Mouse (Mus musculus): Measurements from ENCODE around the gene Fam169a.
"Not testable (repeated sequence)": the region's sequence is repeated elsewhere in the genome, so short reads cannot be mapped to it uniquely, and the experiment has no call there.

Fam169a gene

DNA sequence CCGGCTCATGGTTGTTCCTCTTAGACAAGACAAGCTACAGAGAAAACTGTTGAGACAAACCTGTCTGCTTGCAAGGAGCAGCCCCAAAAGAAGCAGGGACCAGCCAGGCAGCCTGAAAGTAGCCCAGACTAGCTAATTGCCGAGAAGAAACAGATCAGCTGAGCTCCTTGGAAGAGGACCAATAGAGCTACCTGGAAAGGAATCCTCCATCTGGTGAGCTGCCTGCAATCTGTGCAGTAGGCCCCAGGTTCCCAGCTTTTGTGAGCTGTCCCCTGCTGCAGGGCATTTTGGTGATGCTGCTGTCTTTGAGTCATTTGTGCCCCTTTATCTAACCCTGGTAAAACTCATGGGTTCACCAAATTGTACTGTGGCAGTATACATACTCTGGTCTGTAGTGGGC is 13.1 kb downstream of the Fam169a start:
- DNase-seq (ENCODE audit: low spot score) = no peak

DNA sequence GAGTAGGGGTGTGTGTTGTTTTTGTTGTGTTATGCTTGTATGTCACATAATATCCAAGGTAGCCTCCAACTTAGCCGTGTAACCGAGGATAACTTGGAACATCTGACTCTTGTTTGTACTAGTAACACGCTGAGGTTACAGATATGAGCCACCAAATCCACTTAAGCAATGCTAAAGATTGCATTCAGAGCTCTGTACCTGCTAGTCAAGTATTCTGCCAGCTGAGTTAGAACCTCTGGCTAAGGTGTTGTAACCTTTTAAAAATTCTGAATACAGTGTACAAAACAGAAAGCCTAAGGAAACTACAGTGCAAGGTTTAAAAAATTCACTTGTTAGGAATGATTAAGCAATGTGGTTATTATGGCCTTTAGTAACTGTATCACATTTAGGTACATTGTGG is 13.5 kb downstream of the Fam169a start:
- no peak for DNase-seq (ENCODE audit: low spot score)

DNA sequence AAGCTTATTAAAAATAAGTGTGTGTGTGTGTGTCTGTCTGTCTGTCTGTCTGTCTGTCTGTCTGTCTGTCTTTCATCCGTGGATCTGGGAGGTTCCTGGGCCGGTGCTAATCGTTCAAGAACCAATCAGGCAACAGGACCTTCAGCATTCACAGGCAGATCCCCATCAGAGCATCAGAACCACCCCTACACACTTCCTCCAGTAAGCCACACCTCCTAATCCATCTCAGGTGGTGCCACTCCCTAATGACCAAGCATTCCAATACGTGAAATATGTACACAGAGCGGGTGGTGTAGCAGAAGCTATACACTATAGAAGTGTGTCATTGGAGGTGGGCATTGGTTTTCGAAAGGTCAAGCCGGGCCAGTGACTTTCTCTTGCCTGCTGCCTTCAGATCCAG is 15.3 kb downstream of the Fam169a start:
- DNase-seq (ENCODE audit: low spot score) = no peak

DNA sequence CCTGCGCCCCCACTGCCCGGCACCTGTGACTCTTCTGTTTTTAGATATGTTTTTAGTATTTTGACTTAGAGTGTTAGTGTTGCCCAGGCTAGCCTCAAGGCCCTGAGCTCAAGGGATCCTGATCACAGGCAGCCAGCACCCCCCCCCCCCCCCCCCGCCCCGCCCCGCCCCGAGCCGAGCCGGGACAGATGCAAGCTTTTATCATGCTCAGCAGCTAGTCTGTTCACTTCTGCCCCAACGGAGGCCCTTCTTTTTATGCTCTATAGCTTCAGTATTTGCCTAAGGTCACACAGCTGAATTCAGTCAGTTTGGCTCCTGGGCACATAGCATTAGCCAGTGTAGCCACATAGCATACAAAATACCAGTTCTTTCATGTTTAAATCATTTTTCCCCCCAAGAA is 19.2 kb downstream of the Fam169a start:
- no peak for DNase-seq (ENCODE audit: low spot score)

DNA sequence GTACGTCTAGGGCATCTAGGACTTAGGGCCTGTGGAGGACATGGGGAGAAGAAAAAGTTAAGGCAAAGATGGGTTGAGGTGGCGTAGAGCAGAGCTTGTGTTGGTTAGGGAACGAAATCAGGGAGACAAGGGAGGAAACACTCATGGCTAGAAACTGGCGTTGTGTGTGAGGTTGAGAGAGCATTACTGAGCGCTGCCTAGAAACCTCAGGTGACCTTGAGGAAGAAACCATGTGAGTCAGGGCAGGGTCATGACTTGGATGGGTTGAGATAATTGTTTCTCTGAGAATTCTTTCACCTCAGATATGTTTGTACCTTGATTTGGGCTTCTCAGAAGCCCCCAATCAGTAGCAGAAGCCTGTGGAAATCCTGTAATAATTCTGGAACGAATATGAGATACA is 20.3 kb downstream of the Fam169a start:
- no peak for DNase-seq (ENCODE audit: low spot score)

DNA sequence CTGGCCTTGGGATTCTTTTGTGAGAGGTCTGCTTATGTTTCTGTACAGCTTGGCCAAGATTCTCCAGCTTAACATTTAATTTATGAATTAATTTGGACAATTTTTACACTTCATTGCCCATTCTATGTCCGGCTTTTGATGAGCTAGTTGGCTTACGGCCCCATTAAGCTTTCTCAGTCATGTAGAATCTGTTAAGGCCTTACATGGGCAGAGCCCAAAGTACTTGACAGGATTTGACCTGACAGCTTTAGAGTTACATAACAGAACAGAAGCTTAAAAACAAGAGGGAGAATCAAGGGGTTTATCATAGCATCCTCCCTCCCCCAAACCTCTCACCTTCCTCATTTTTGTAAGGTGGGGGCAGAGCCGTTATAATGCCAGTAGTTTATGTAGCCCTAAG is 21.1 kb downstream of the Fam169a start:
- DNase-seq (ENCODE audit: low spot score) = no peak

DNA sequence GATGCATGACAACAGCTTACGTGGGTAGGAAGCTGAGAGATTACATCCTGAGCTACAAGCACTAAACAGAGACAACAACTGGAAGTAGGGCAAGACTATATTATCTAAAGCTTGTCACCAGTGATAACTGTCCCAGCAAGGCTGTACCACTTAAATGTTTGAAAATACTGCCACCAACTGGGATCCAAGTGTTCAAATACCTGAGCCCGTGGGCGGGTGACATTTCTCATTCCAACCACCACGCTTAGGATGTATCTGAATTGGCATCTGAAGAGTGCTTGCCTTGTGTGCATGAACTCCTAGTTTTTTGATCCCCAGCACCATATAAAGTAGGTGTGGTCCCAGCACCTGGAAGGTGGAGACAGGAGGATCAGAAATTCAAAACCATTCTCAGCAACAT is 28.6 kb downstream of the Fam169a start:
- DNase-seq (ENCODE audit: low spot score) = no peak

DNA sequence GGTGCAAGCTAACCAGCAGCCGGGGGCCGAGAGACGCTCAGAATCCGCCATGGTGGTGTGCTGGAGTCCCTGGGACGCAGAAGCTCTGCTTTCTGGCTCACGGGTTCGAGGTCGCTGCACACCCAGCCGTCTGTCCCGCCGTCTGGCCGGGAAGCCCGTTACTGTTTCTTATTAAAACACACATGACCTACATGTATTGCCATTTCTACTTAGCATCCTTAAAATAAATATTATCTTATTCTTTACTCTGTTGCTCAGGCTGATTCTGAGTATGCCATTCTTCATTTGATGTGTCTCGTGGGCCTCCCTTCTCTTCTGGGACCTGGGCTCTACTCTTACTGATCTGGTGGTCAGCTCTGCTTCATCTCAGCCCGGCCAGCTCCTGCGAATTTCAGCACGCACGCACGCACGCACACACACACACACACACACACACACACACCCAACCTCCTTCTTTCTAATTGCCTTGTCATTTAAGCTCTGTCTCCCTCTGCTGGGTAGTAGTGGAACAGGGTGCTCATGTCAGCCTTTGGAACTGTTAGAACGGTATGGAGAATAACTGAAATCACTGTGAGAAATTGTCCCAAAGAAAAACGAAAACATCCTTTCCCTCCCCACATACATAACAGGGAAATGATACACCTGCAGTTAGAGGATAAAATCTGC is 32.2 kb downstream of the Fam169a start, which contains the start of gene Gm6169:
Gene Gm6169, minus strand, starts transcription at position 51 of the 666 bp plus-strand sequence.
- peak; percentile 8 for DNase-seq (ENCODE audit: low spot score)

DNA sequence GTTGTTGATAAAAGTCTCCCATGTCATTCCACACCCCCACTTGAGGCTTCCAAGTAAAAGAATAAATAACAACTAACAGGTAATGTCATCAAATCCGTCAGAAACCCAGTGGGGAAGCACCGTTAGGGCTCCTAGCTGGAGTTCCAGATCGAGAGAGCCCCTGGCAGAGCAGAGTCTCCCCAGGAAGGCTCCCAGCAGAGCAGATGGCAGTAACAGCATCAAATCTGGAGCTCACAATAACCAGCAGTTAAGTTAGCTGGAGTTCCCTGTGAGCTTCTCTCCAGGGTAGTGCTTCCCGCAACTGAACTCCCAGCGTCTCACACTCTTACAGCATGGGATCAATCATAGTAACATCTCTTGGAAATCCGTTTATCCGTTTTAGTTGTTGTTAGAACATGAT is 37.9 kb downstream of the Fam169a start:
- DNase-seq (ENCODE audit: low spot score) = no peak

DNA sequence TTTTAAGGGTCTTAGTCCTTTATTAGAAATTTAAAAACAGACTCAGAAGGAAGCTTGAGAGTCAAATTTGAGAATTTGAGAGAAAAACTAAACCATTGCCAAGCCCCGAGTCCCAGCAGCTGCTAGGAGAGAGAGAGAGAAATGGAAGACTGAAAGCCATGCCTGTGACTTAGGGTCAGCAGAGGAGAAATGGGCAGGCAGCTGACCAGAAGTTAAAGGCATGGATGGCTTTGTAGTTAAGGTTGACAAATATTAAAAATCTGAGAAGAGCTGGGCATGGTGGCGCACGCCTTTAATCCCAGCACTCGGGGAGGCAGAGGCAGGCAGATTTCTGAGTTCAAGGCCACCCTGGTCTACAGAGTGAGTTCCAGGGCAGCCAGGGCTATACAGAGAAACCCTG is 40.6 kb downstream of the Fam169a start:
- DNase-seq (ENCODE audit: low spot score) = not testable (repeated sequence)

DNA sequence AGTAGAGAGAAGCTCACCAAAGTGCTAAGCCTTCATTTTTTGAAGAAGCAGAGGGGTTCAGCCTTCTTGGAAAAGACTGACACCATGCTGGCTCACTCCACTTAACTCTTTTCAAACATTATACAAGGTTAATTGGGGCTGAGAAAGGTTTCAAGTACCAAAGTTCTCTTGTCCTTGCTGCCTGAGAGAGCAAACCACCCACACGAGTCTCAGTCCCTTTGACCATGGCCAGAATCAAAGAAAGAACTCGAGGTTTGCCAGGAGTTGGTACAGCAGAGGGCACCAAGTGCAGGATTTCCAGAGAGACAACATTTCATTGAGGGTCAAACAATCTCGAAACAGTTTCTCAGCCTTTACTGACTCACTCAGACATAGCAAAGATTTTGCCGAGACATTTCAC is 42.0 kb downstream of the Fam169a start:
- no peak for DNase-seq (ENCODE audit: low spot score)

DNA sequence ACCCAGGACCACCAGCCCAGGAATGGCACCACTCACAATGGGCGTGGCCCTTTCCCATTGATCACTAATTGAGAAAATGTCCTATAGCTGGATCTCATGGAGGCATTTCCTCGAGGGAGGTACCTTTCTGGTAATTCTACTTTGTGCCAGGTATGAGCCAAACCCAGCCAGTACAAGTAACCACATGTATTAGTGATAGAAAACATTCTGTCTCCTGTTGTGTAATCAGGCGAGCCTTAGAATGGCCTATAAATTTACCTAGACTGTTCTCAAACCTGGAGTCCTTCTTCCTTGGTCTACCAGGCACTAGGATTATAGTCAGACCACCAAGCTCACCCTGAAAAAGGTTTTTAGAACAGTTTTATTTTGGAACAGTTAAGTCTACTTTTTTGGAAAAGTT is 54.3 kb downstream of the Fam169a start:
- no peak for DNase-seq (ENCODE audit: low spot score)

DNA sequence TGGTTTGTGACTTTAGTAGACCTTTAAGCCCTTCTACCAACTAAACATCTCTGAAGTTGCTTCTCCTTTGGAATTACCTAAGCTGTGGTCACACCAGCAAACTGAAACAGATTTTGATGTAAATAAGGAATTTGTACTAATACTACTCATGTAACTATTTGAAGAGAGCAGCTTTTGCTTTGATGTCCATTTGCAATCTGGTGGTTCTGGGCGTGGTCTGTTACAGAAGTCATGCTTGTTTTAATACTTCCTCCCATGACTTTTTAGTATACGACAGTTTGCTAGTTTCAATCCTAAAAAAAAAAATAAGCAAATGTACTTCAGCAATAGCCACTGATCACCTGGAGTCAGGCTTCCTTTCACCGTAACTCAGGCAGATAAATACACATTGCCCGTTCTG is 62.6 kb downstream of the Fam169a start:
- DNase-seq (ENCODE audit: low spot score) = not testable (repeated sequence)

DNA sequence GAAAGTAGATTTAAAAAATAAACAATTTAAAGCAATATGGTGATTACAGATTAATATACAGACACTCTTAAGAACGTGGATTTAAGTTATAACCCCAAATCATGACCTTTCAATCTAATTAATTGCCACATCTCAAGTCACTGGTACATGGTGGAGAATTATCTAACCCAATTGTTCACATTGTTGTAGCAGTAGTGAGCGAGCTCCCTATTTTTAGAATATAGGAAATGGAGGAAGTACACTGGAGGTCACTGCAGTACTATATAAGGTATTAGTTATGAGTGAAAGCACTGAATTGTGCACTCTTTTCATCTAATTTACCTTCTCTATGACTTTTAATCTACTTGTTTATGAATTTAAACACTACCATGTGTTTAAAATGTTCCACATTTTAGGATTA is 63.3 kb downstream of the Fam169a start:
- DNase-seq (ENCODE audit: low spot score) = not testable (repeated sequence)

DNA sequence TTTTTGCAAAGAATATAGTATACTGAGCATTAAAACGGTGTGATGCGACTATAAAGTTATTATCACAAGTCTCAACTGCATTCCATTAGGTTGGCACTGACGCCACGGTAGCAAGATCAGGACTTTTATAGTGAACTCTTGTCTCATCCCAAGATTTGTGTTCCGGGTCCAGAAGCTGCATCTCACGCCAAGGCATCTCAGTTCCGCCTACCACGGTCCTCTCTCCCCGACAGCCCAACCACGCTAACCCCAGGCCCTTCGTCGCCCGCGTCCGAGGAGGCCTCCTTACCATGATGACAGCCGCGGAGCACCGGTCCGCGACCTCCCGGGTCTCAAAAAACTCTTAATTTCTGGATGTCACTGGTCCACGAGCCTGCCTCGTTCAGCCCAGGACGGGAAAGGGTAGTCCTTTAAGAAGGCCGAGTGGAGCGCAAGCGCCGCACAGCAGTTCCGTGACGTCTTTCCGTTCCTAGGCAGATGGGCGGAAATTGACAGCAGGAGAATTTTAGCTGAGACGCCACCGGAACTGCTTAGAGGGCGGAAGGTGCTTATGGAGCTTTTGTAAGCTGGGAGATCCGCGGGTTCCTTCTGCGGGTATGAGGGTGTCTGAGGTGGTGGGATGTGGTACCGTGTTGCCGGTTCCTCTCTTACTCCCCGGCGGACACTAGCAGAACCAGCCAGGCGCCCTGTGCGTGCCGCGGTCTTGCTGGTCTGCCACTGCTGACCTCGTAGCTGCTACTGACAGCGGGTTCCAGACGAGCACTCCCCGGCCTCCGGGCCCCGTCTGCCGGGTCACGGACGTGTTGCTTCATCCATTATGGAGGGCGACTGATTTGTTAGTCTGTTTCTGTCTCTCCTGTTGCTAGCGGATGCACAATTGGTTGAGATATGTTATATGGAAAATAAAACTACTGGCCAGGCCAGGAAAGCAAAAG is 70.6 kb downstream of the Fam169a start, which contains the start of the genes Gfm2 and Nsa2:
Gene Gfm2, plus strand, starts transcription at position 472 of the 935 bp plus-strand sequence.
Gene Nsa2, minus strand, starts transcription at position 472 of the 935 bp plus-strand sequence.
- peak; percentile 91 for DNase-seq (ENCODE audit: low spot score)

DNA sequence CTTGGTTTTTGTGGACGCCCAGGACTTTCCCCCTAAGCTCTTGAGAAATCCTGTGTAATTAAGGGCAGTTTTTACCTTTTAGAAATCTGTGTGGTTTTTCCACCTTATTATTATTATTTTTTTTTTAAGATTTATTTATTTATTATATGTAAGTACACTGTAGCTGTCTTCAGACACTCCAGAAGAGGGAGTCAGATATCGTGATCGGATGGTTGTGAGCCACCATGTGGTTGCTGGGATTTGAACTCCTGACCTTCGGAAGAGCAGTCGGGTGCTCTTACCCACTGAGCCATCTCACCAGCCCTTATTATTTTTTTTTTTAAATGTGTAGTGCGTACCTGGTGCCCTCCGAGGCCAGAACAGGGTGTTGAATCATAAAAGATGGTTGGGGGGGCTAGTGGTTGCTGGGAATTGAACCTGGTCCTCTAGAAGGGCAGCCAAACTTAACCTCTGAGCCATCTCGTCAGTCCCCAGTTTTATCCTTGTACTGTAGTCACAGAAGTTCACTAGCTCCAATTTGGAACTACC is 71.4 kb downstream of the Fam169a start:
- not testable (repeated sequence) for DNase-seq (ENCODE audit: low spot score)

DNA sequence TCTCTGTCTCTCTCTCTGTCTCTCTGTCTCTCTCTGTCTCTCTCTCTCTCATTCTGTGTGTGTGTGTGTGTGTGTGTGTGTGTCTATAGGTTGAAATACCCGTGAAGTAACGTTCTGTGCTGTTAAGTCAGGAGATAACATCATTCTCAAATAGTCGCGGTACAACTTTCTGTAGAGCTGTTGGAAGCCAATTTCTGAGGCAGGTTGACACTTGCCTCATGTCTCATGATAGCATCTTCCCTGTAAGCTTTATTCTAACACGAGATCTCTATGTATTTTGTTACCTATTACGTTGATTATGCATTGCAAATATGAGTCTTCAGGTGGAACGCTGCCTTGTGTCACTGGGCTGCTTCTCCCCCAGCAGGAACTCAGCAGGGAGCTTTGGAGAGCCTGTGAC is 75.2 kb downstream of the Fam169a start:
- DNase-seq (ENCODE audit: low spot score) = no peak

DNA sequence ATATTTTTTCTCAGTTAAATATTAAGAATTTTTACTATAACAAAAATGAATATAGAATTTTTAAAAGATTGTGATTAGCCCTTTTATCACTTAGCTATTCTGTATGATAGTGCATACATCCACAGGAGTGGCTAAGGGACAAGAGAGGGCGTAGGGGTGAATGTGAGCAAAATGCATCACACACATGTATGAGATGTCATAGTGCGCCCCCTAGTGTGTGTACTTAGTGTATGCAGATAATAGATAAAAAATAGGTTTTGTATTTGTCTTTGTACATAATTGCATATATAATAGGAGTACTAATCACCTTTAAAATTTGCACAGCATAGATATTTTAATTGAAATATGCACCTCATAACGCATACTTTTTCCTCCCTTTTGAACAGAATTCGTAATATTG is 78.7 kb downstream of the Fam169a start:
- DNase-seq (ENCODE audit: low spot score) = peak; percentile 28

DNA sequence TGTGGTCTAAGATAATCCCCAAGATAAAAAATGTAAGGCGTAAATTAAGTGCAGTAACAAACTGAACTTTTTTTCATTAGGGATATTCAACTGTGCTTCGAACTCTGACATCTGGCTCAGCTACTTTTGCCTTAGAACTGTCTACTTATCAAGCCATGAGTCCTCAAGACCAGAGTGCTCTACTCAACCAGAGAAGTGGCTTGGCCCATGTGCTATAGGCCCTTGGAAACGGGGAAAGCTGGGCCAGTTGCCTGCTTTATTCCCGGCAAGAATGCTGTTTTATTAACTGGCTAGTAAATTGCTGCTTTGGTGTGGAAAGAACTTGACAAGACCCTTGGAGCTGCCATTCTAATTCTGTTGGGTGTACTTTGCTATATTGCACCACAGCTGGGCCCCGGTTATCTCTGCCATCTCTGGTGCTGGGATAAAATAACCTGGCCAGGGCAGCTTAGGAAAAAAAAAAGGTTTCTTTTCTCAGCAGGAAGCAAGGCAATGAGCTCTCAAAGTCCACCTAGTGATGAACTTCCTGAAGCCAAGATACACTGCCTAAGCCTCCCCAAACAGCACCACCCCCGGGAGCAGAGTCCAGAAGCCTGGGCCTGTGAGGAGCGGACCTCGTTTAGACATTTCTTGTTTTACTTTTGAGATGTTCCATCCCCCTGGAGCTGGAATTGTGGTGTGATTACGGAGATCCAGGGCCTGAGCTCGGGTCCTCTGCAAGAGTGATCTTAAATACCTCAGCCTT is 108.6 kb downstream of the Fam169a start:
- DNase-seq (ENCODE audit: low spot score) = peak; percentile 27

DNA sequence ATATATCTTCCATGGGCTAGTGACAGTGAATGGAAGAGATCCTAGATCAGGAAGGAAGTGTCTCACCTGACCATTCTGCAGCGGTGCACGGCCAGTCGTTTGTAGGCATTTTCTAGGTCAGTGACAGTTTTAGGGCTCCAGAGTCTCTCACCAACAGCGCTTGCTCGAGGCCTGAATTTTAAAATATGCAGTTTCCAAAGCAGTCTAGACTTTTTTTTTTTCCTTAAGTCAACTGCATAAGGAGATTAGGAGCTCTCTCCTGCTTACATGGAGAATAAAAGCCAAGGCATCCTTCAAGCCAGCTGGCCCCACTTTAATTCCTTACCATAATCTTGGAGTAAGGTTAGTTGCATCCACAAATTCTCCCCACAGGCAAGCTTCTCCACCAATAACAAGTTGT is 109.6 kb downstream of the Fam169a start:
- DNase-seq (ENCODE audit: low spot score) = no peak

DNA sequence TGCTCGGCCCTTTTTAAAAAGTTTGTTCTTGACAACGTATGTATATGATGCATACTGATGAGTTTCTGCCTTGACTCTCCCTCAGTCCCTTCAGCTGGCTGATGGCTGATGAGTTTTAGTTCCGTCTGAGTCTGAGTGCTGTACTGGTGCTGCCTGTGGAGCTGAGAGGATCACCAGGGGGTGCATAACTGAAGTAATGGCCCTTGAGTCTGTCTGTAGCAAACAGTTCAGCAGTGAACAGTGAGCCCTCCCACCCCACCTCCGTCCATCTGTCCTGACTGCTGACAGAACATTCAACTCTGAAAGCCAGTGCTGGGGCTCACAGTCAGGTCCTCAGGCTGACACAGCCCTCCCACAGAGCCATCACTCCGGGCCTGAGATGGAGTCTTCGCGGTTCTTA is 111.9 kb downstream of the Fam169a start:
- no peak for DNase-seq (ENCODE audit: low spot score)
